Comparison of ENCODE assay signal across 23 mouse cellular contexts in the genomic region with DNA sequence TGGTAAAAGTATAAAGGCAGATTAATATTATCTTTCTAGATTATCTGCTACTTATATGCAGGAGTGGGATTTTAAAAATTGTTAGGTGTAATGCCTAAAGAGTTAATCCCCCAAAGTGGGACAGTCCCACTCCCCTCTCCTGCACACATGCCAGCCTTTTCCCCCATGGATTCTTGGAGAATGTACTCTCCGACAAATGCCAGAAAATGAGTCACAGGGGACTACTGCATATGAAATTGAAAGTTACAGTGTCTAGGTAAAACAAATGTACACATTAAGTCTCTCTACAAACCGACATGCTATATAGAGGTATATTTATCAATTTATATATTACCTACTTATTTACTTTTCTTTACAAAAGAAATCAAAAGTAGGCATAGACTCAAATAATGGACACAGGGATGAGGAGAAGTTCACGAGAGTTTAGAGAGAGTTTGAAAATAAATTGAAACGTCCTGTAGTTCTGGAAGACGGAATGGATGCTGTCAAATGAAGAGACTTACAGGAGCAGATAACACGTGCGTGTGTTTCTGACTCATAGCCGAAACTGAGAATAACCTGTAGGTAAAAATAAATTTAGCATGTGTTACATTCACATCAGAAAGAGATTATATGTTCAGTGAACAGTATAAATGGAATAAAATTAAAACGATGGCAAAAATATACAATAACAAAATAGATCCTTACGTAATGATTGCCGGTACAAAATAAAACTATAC.
DNase-seq lines count a peak whose midpoint lies in the region; ATAC-seq and TF ChIP-seq lines count a peak whose summit lies in the region.
"Had no signal": no experiment of that assay in that cellular context is flagged by ENCODE, and none has a peak within 500 bp of the region (broad histone marks: within the 10 kb centered on the region; RNA-seq: fewer than 3 reads in every experiment).

No protein-coding gene starts in this region.

- H3K27ac ChIP-seq in left cerebral cortex, adult 2 months: peak overlapping the region; percentile 53; the same call in 1 of the 2 replicates
- H3K27ac ChIP-seq in kidney, embryonic 16.5 days (ENCODE audit: low read length): no peak overlapping the region
- H3K27ac ChIP-seq: embryonic facial prominence, embryonic 10.5 days; embryonic facial prominence, embryonic 12.5 days; forebrain, embryonic 13.5 days; forebrain, embryonic 15.5 days had no signal

- H3K4me1 ChIP-seq in kidney, embryonic 16.5 days (ENCODE audit: insufficient read depth, low read length): no peaks in the 10 kb centered on the region
- H3K4me1 ChIP-seq: embryonic facial prominence, embryonic 12.5 days; forebrain, embryonic 13.5 days; forebrain, embryonic 15.5 days had no signal

- H3K9me3 ChIP-seq in kidney, embryonic 16.5 days (ENCODE audit: low read length): no peaks in the 10 kb centered on the region
- H3K9me3 ChIP-seq: embryonic facial prominence, embryonic 10.5 days; embryonic facial prominence, embryonic 12.5 days; forebrain, embryonic 13.5 days; forebrain, embryonic 15.5 days had no signal

- no peak overlapping the region for H3K9ac ChIP-seq in kidney, embryonic 16.5 days (replicated peaks; ENCODE audit: low read length)
- H3K9ac ChIP-seq: embryonic facial prominence, embryonic 12.5 days; forebrain, embryonic 13.5 days; forebrain, embryonic 15.5 days; forebrain, postnatal 0 days had no signal

- 83% methylated on average over 11 of the region's 11 CpGs for WGBS in kidney, embryonic 16.5 days

- intact Hi-C loops in left cerebral cortex, adult 2 months (cut with DNase I): loop anchor here (5.0 to 10.0 kb wide), 3 partner anchors 132 to 280 kb away; no protein-coding TSS in a partner anchor
- intact Hi-C loops in left cerebral cortex, postnatal 10 days (cut with DNase I): no loop called here

- no peaks in the 10 kb centered on the region for H3K36me3 ChIP-seq in kidney, embryonic 16.5 days (ENCODE audit: insufficient read depth, low read length)
- H3K36me3 ChIP-seq: embryonic facial prominence, embryonic 10.5 days; embryonic facial prominence, embryonic 12.5 days; forebrain, embryonic 15.5 days; G1E had no signal

- no peak for TF ChIP-seq CTCF in left cerebral cortex, adult 2 months (IDR thresholded peaks at IDR 0.05)

- H3K4me2 ChIP-seq in kidney, embryonic 16.5 days (replicated peaks; ENCODE audit: low read depth, low read length): no peak overlapping the region
- H3K4me2 ChIP-seq: embryonic facial prominence, embryonic 12.5 days; forebrain, embryonic 13.5 days; forebrain, embryonic 15.5 days had no signal

- peak; percentile 73 for ATAC-seq in frontal cortex, adult (ENCODE audit: low TSS enrichment)
- no peak for ATAC-seq in kidney, embryonic 16.5 days (ENCODE audit: low FRiP score, low TSS enrichment)
- ATAC-seq: forebrain, embryonic 13.5 days; forebrain, embryonic 15.5 days; forebrain, postnatal 0 days had no signal

- DNase-seq in frontal cortex, postnatal 14 days (ENCODE audit: low spot score in 2 of 2): no peak
- DNase-seq in left cerebral cortex, adult 2 months (ENCODE audit: extremely low spot score in 1 of 2, low spot score in 2 of 2): no peak
- no peak for DNase-seq in left cerebral cortex, postnatal 10 days (ENCODE audit: extremely low spot score in 1 of 2, low spot score in 2 of 2)
- peak; percentile 27 for DNase-seq in NIH3T3 (ENCODE audit: low read depth)
- peak; percentile 18 for DNase-seq in telencephalon, adult 2 months (ENCODE audit: low read depth, low spot score)
- DNase-seq in cerebellum, postnatal 4 days (ENCODE audit: low spot score in 2 of 2): no peak
- DNase-seq: adrenal gland, adult 2 months; adrenal gland, postnatal 10 days; adrenal gland, postnatal 36 days; cerebellum, adult 11 months; cerebellum, adult 18-20 months; cerebellum, adult 8-10 months; cerebellum, adult 9-11 months; cerebellum, postnatal 14 days; cerebellum, postnatal 36 days; forebrain, postnatal 0 days had no signal

- no peaks in the 10 kb centered on the region for H3K27me3 ChIP-seq in kidney, embryonic 16.5 days (ENCODE audit: insufficient read depth, low read length)
- H3K27me3 ChIP-seq: embryonic facial prominence, embryonic 12.5 days; forebrain, embryonic 13.5 days; forebrain, embryonic 15.5 days had no signal

- H3K4me3 ChIP-seq in left cerebral cortex, adult 2 months: no peak overlapping the region
- no peak overlapping the region for H3K4me3 ChIP-seq in kidney, embryonic 16.5 days (ENCODE audit: low read length)
- H3K4me3 ChIP-seq: embryonic facial prominence, embryonic 10.5 days; embryonic facial prominence, embryonic 12.5 days; forebrain, embryonic 13.5 days; forebrain, embryonic 15.5 days had no signal

Comparison
In these comparisons a context has a peak if more than half of its experiments do, and no peak if none do; other contexts are left out.
1. DNase-seq: peak in NIH3T3 (single experiment) and telencephalon, adult 2 months (single experiment); none in frontal cortex, postnatal 14 days (0 of 2), left cerebral cortex, adult 2 months (0 of 2), left cerebral cortex, postnatal 10 days (0 of 2) and cerebellum, postnatal 4 days (0 of 2).